Mouse (Mus musculus) urinary bladder, postnatal 36 days (tissue): ENCODE data around the gene Vmn2r75.
"Not testable (repeated sequence)": the region's sequence is repeated elsewhere in the genome, so short reads cannot be mapped to it uniquely, and the experiment has no call there.

Experiments used
- DNase-seq, 2 experiments: peaks; one replicate each; pipeline ENCODE4 v3.0.0; 2022; ENCODE audit warnings: low spot score in 2 of 2, mixed read lengths in 1 of 2

Gene Vmn2r75

DNA sequence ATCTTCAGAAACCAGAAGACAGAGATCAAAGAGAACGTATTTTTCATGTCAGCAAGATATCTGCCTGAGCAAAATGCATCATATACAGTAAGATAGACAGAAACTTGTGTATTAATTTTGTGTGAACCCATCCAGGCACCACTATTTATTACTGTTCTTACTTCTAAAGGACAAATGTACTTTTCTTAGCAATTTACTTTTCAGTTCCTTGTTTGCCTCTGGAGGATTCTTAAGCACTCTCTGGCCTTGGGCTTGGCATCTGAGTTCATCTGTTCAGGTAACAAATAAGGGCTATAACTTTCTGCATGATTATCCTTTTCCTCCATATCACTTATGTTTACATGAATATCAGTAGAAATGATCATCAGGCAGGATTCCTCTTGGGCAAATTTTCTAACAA lies at the start of gene Vmn2r75:
Gene Vmn2r75 (minus strand): TSS at position 101 of the 400 bp plus-strand sequence.
- not testable (repeated sequence) for DNase-seq

DNA sequence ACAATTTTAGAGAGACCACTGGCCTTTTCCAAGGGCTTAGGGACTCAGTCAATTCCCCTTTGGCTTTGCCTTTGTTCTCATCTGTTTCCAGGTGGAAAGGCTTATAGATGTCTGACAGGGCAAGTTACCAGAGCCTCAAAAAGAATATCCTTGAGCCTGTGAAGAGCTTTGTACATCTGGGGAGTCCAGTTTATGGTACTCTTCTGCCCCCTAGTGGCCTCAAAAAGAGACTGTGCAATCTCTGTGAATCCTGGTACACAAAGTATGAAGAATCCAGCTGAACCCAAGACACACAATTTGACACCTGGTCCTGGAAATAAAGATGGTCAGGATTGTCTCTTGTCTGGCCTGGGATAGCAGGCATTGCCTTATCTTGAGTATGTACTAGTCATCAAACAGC lies 39.8 kb upstream of the Vmn2r75 start:
- DNase-seq, result no peak
